Comparison of ENCODE assay signal across 16 mouse cellular contexts in the genomic region with DNA sequence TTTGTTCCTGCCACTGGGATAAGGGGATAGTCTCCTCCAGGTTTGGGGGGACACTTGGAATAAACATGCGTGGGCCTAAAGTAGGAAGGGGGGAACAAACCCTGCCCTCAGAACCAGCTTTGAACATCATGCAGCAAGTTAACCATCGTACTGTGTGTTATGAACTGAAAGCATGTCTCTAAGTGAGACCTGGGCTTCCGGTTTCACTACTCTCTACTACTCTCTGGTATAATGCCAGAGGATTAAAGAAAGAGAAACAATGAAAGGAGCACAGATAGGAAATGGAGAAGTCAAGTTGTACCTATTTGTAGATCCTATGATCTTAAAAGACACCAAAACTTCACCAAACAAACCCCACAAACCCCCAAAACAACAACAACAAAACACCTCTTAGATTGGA.
"Had no signal": no experiment of that assay in that cellular context is flagged by ENCODE, and none has a peak within 500 bp of the region (broad histone marks: within the 10 kb centered on the region; RNA-seq: fewer than 3 reads in every experiment).

No protein-coding gene starts in this region.

- H3K9ac ChIP-seq: liver, embryonic 13.5 days; midbrain, embryonic 12.5 days; midbrain, embryonic 15.5 days; neural tube, embryonic 13.5 days had no signal

- H3K4me2 ChIP-seq: liver, embryonic 13.5 days; midbrain, embryonic 12.5 days; midbrain, embryonic 15.5 days; neural tube, embryonic 13.5 days had no signal

- H3K4me3 ChIP-seq: left cerebral cortex, adult 2 months; liver, embryonic 13.5 days; midbrain, embryonic 12.5 days; midbrain, embryonic 15.5 days; neural tube, embryonic 13.5 days had no signal

- H3K9me3 ChIP-seq: liver, embryonic 13.5 days; midbrain, embryonic 12.5 days; midbrain, embryonic 15.5 days; neural tube, embryonic 13.5 days had no signal

- H3K4me1 ChIP-seq: liver, embryonic 13.5 days; midbrain, embryonic 12.5 days; midbrain, embryonic 15.5 days; neural tube, embryonic 13.5 days had no signal

- DNase-seq: kidney, adult 2 months; kidney, postnatal 10 days; kidney, postnatal 36 days; layer of hippocampus, postnatal 36 days; liver, embryonic 13.5 days; lung, adult 2 months; retina, postnatal 1 day; right cerebral cortex, postnatal 25 days; spleen, adult 18-20 months; thymus, adult 18-20 months; thymus, postnatal 36 days had no signal

- H3K27ac ChIP-seq: left cerebral cortex, adult 2 months; liver, embryonic 13.5 days; macrophage; midbrain, embryonic 12.5 days; midbrain, embryonic 15.5 days; neural tube, embryonic 13.5 days had no signal

- H3K27me3 ChIP-seq: liver, embryonic 13.5 days; midbrain, embryonic 12.5 days; midbrain, embryonic 15.5 days; neural tube, embryonic 13.5 days had no signal

- H3K36me3 ChIP-seq: liver, embryonic 13.5 days; midbrain, embryonic 12.5 days; midbrain, embryonic 15.5 days; neural tube, embryonic 13.5 days had no signal
